Mouse (Mus musculus): ENCODE measurements around the gene Gsx1. TPM values are rescaled to one million over a fixed set of nuclear protein-coding genes. Genes with fewer than 3 reads are reported as not detected.

Gsx1 gene
- polyA plus RNA-seq (2021): not detected

- in situ Hi-C loops (cut with MboI; ENCODE audit: low pct_unique_long_range_greater_than_20kb): no loop called here
- CTCF ChIA-PET: no interaction called here
- ATAC-seq (peak; percentile 65), DNase-seq (ENCODE audit: low read depth, low spot score) (peak; percentile 13)
- peaks cover 59% of the 10 kb centered on the region for H3K27me3 ChIP-seq
- TF ChIP-seq CTCF (IDR thresholded peaks at IDR 0.05): no peak
- POLR2A ChIA-PET: no interaction called here
These were observed at the start of gene Gsx1 for GRCm38 (mm10) chr5:147188571-147188975. Gene Gsx1 (plus strand): TSS chr5:147188696.

DNA sequence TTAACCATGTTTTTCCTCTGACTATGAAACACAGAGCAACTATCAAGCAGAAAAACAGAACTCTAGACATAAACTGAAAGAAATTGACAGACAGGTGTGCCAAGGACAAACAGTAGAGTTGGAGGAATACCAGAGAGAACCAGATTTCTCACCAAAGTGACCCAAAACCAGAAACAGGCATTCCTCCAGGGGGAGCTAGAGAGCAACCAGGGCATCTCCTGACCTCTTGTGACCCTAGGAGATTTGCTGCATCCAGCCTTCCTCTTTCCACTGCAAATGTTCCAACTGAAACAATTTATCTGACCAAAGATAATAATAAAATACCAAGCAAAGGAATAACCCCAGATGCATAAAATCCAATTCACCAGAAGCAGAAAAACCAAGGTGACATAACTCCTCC lies 41.2 kb upstream of the Gsx1 start:
- in situ Hi-C loops (cut with MboI; ENCODE audit: low pct_unique_long_range_greater_than_20kb): no loop called here
- ATAC-seq: no peak
- ChIA-PET POLR2A (interaction anchor here (1.0 kb wide), 1 partner anchor 122 kb away, joined by 3 read pairs; no protein-coding TSS in a partner anchor), CTCF (interaction anchor here (1.1 kb wide), 1 partner anchor 12 kb away, joined by 3 read pairs; no protein-coding TSS in a partner anchor)
- peaks cover 3% of the 10 kb centered on the region for H3K27me3 ChIP-seq
- peak; percentile 52 for TF ChIP-seq CTCF (IDR thresholded peaks at IDR 0.05)
- DNase-seq (ENCODE audit: low read depth, low spot score): no peak

GRCm38 (mm10) chr5:147154806-147155371 lies 33.6 kb upstream of the Gsx1 start:
- DNase-seq (ENCODE audit: low read depth, low spot score) (no peak), ATAC-seq (no peak)
- in situ Hi-C loops (cut with MboI; ENCODE audit: low pct_unique_long_range_greater_than_20kb): no loop called here
- TF ChIP-seq CTCF (IDR thresholded peaks at IDR 0.05): no peak
- ChIA-PET CTCF (no interaction called here), POLR2A (interaction anchor here (1.5 kb wide), 1 partner anchor 14 kb away, joined by 4 read pairs; no protein-coding TSS in a partner anchor)
- peaks cover 3% of the 10 kb centered on the region for H3K27me3 ChIP-seq

DNA sequence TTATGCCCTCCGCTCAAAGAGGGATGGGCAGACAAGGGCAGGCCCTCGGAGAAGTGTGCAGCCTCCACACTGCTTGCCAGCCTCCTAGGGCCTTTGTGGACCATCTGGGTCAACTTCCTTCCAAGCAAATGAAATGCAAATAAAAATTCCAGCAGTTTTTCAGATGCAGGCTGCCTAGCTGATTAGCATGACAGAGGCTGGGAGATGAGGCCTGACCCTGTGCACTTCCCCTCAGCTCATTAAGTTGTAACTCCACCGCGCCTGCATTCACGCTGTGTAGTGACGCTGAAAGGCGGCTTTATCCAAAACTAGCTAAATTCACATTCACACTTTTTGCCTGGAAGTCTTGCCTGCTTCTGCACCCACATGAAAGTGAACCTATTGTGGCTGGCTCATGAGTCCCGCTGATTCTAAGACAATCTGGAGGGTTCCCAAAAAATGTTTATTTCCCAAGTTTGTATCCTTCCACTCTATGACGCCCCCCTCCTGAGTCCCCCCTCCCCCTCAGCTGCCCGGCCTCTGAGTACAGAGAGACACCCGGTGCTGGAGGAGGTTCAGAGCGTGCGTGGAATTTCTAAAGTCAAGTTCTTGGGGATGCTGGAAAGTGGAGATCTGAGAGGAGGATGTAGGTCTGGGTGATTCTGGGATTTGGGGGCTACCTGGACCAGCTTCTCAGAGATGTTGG lies 32.9 kb upstream of the Gsx1 start:
- DNase-seq (ENCODE audit: low read depth, low spot score) (no peak), ATAC-seq (no peak)
- POLR2A ChIA-PET: interaction anchor here (1.3 kb wide), 1 partner anchor 65 kb away, joined by 3 read pairs; no protein-coding TSS in a partner anchor
- peaks cover 3% of the 10 kb centered on the region for H3K27me3 ChIP-seq
- TF ChIP-seq CTCF (IDR thresholded peaks at IDR 0.05): no peak
- in situ Hi-C loops (cut with MboI; ENCODE audit: low pct_unique_long_range_greater_than_20kb): no loop called here
- CTCF ChIA-PET: no interaction called here

- ATAC-seq (no peak), DNase-seq (ENCODE audit: low read depth, low spot score) (no peak)
- POLR2A ChIA-PET: interaction anchor here (1.3 kb wide), 1 partner anchor 65 kb away, joined by 3 read pairs; no protein-coding TSS in a partner anchor
- H3K27me3 ChIP-seq: no peaks in the 10 kb centered on the region
- CTCF ChIA-PET: no interaction called here
- in situ Hi-C loops (cut with MboI; ENCODE audit: low pct_unique_long_range_greater_than_20kb): no loop called here
- TF ChIP-seq CTCF (IDR thresholded peaks at IDR 0.05): no peak
These were observed 32.1 kb upstream of the Gsx1 start for GRCm38 (mm10) chr5:147156376-147156775.

DNA sequence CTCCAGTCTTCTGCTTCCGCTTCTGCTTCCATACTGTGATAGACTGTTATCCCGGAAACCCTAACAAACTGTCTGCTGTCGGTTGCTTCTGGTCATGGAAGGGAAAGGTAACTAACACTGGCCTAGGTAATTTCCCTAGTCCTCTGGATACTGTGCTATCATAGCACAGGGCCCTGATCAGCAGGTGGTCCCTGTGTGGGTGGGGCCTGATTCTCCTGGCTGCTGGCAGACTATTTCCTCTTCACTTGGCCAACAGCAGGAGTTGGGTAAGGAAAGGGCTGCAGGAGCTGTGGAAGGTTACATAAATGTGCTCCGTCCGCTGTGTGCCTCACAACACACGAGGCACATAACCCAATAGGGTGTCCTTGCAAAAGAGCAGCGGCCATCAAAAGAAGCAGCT lies 31.1 kb upstream of the Gsx1 start:
- in situ Hi-C loops (cut with MboI; ENCODE audit: low pct_unique_long_range_greater_than_20kb): no loop called here
- ATAC-seq (no peak), DNase-seq (ENCODE audit: low read depth, low spot score) (no peak)
- ChIA-PET CTCF (interaction anchor here (0.7 to 1.1 kb wide), 2 partner anchors 23 to 33 kb away, joined by 3 read pairs; no protein-coding TSS in a partner anchor), POLR2A (no interaction called here)
- no peaks in the 10 kb centered on the region for H3K27me3 ChIP-seq
- no peak for TF ChIP-seq CTCF (IDR thresholded peaks at IDR 0.05)

GRCm38 (mm10) chr5:147159320-147159719 lies 29.2 kb upstream of the Gsx1 start:
- H3K27me3 ChIP-seq: no peaks in the 10 kb centered on the region
- in situ Hi-C loops (cut with MboI; ENCODE audit: low pct_unique_long_range_greater_than_20kb): no loop called here
- ChIA-PET CTCF (no interaction called here), POLR2A (no interaction called here)
- TF ChIP-seq CTCF (IDR thresholded peaks at IDR 0.05): no peak
- no peak for ATAC-seq
- DNase-seq (ENCODE audit: low read depth, low spot score): no peak

GRCm38 (mm10) chr5:147159792-147160191 lies 28.7 kb upstream of the Gsx1 start:
- no peak for ATAC-seq
- ChIA-PET CTCF (no interaction called here), POLR2A (no interaction called here)
- in situ Hi-C loops (cut with MboI; ENCODE audit: low pct_unique_long_range_greater_than_20kb): no loop called here
- no peak for TF ChIP-seq CTCF (IDR thresholded peaks at IDR 0.05)
- DNase-seq (ENCODE audit: low read depth, low spot score): no peak
- no peaks in the 10 kb centered on the region for H3K27me3 ChIP-seq

DNA sequence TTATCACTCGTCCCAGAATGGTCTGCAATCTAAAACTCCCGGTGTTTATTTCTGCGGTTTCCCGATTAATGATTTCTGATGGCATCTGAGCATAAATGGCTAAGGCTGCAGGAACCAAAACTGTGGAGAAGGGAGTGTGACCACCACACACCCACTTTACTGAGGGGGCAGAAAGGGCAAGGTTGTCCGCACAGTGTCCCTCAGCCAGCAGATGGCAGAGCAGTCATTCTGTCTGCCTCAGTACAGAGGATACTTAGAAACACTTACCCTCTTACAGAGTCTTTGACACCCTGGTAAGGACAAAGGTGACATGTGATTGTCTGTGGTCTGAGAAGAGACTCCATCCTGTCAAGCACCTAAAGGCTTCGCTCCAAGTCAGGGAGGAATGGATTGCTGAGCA lies 23.4 kb upstream of the Gsx1 start:
- in situ Hi-C loops (cut with MboI; ENCODE audit: low pct_unique_long_range_greater_than_20kb): no loop called here
- DNase-seq (ENCODE audit: low read depth, low spot score): no peak
- CTCF ChIA-PET: no interaction called here
- no peaks in the 10 kb centered on the region for H3K27me3 ChIP-seq
- ATAC-seq: no peak
- TF ChIP-seq CTCF (IDR thresholded peaks at IDR 0.05): peak; percentile 55
- POLR2A ChIA-PET: no interaction called here

GRCm38 (mm10) chr5:147170088-147170487 lies 18.4 kb upstream of the Gsx1 start:
- in situ Hi-C loops (cut with MboI; ENCODE audit: low pct_unique_long_range_greater_than_20kb): no loop called here
- CTCF ChIA-PET: no interaction called here
- no peak for ATAC-seq

DNA sequence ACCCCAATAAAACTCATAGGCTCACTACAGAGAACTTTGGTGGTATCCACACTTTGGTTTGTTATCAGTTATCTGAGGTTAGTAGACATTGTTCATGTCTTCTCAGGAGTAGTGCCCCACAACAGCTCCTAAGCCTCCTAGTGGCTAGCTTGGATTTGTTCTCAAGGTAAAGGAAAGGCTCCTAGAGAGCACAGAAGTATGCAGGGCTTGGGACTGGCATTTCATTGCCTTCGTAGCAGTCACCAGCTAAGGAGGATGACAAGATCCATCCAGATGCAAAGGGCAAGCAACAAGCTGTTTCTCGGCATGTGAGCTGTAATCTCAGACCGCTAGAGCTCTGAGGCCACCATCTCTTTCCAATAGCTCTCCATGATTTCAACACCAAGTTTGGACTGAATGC lies 14.4 kb upstream of the Gsx1 start:
- ChIA-PET CTCF (interaction anchor here (1.0 to 1.4 kb wide), 2 partner anchors 24 to 191 kb away, joined by 3 read pairs; no protein-coding TSS in a partner anchor), POLR2A (no interaction called here)
- DNase-seq (ENCODE audit: low read depth, low spot score) (no peak), ATAC-seq (no peak)
- no peak for TF ChIP-seq CTCF (IDR thresholded peaks at IDR 0.05)
- H3K27me3 ChIP-seq: no peaks in the 10 kb centered on the region
- in situ Hi-C loops (cut with MboI; ENCODE audit: low pct_unique_long_range_greater_than_20kb): no loop called here

More at GRCm38 (mm10) chr5:147170088-147170487, 18.4 kb upstream of the Gsx1 start:
- POLR2A ChIA-PET: no interaction called here
- DNase-seq (ENCODE audit: low read depth, low spot score): no peak
- no peaks in the 10 kb centered on the region for H3K27me3 ChIP-seq
- TF ChIP-seq CTCF (IDR thresholded peaks at IDR 0.05): no peak
